Mouse (Mus musculus): ENCODE results near the gene Psmb2.

The Psmb2 gene

GRCm38 (mm10) chr4:126677054-126678003 is at the start of gene Psmb2:
TSS of gene Psmb2 (plus strand) at chr4:126677630.
- DNase-seq: peak; percentile 99

DNA sequence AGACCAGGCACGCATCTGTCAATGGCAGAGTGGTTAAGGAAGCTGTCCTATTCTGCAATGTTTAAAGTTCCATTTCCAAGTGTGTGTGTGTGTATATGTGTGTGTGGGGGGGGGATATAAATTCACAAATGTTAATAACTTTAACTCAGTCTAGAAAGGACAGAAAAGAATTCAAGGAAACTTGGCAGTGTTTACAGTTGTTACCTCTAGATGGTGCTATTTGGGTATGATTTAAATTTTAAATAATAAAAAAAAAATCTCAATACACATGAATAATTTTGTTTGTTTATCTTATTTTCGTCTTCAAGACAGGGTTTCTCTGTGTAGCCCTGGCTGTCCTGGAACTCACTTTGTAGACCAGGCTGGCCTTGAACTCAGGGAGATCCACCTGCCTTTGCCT is 45.5 kb upstream of the Psmb2 start:
- DNase-seq: no peak

- DNase-seq: no peak
Measured at GRCm38 (mm10) chr4:126632668-126633067, 44.8 kb upstream of the Psmb2 start.

- DNase-seq: no peak
Measured at GRCm38 (mm10) chr4:126636330-126636729, 41.1 kb upstream of the Psmb2 start.

DNA sequence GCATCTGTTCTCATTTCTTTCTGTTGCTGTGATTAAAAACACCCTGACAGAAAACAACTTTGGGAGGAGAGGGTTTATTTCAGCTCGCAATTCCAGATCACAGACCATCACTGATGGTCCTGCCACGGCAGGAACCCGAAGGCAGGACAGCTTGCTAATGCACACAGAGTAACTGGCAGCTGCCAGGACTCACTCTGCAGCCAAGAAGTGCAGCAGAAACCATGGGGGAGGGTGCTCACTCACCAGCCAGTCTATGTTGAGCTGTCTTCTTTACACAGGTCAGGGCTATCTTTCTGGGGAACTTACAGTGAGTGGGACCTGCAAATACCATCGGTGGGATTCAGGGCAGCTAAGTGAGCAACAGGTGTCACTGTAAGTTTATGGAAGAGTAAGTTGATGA is 40.0 kb upstream of the Psmb2 start:
- DNase-seq: no peak

DNA sequence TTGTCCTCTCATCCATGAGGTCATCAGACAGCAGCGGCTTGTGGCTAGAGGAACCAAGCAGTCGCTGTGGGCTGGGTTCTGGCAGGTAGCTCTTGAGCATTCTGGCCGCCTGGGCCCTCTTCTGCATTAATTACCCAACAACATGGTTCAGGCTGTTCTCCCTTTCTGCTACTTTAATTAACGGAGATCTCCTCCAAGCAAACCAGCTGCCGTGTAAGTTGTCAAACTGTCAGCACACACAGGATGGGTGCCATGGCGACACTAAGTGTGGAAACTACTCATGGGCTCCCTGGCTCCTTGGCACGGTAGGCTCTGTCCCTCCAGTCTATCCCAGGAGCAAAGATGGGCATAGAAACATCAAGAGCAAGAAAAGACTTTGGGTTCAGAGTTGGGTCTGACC is 38.1 kb upstream of the Psmb2 start:
- DNase-seq: no peak

DNA sequence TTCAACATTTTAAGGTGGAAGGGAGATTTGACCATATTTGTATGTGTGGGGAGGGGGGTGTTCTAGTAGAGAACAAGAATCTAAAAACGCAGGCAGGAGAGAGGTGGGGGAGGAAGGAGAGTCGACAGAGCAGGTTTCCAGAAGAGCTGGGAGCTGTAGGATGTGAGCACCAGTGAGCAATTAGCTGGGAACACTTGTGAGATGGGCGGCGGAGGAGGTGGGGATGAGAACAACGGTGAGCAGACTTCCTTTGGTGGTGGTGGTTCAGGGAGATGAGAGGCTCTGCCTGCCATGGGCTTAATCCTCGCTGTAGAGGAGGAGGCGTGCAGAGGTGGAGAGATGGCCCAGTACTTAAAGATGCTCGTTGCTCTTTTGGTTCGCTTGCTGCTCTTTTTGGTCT is 35.5 kb upstream of the Psmb2 start:
- peak; percentile 25 for DNase-seq

DNA sequence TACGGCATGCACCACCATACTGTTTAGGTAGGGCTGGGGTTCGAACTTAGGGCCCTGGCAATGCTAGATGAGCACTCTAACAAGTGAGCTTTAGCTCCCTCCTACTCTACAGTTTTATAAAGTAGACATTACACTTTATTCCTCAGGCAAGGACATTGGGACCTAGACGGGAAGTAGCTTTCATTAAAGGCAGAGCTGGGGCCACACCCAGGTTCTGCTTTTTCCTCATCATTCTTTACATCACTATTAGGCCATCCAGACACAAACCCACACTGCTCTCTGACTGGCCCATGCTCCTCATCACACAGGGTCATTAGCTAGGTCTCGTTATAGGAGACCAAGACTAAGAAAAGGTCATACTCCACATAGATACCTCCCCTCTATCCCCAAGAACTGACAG is 33.6 kb upstream of the Psmb2 start:
- no peak for DNase-seq

DNA sequence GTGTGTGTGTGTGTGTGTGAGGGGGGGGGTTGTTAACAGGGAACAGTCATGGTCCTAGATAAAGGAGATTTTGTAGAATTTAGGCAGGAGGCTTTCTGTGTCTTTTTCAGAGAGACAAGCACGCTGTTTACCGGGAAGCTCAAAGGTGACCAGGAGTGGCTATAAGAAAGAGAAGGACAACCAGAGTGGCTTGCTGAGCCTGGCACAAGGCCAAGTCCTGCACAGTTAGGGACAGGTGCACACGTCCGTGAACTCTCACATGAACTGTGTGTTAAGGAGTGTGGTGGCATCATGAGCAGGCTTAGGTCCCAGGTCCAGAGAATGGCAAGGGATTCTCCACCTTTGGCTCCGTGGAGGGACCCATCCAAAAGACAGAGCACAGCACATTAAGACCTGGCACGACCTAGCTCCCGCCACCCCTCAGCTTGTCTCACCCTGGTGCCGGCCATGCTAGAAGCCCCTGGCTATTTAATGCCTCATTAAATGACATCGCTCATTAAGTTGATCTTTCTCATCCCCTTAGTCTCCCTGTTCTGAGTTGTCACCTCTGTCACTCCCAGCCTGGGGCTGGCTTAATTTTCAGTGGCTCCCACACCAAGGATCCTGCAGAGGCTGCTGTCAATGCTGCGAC is 33.0 kb upstream of the Psmb2 start:
- no peak for DNase-seq

DNA sequence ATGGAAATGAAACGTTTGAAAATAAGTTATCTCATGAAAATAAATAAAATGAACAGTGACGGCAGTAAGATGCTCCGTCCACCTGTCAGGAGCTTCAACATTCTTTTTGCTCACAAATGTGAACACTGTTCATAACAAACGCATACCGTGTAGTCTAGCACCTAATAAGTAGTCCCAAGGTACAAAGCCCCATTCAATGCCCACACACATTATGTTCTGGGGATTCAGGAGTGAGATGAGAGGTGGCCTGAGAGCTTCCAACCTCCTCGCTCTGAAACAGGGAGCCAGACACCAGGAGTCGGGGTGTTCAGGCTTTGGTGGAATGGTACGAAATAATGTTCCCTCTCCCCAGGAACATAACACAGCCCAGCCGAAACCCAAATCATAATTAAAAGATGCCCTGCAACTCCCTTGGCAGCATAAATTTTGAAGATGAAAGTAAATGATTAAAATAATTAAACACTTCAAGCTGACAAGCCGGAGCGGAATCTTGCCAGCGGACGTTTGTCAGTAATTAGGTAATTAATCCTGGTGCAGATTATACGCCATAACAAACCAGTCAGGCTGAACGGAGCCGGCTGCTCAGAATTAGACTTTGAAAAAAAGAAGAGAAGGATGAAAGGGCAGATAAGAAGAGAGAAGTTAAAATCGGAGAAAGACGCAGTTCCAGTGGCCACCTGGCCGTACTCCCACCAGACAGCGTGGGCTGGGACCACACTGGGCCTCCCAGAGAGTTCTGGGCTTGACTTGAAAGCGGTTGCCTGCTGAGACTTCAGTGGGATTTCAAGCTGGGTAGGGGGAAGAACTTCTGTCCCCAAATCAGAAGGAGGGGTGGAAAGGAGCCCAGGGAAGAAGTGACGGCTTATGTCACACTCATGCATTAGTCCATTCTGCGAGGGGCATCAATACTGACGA is 29.2 kb upstream of the Psmb2 start:
- no peak for DNase-seq

- DNase-seq: peak; percentile 20
Measured at GRCm38 (mm10) chr4:126653148-126653547, 24.3 kb upstream of the Psmb2 start.

GRCm38 (mm10) chr4:126655356-126655755 is 22.1 kb upstream of the Psmb2 start:
- no peak for DNase-seq

GRCm38 (mm10) chr4:126661249-126661648 is 16.2 kb upstream of the Psmb2 start:
- no peak for DNase-seq

GRCm38 (mm10) chr4:126667075-126667474 is 10.4 kb upstream of the Psmb2 start:
- DNase-seq: no peak

GRCm38 (mm10) chr4:126682298-126682697 is 4.9 kb downstream of the Psmb2 start:
- no peak for DNase-seq

- no peak for DNase-seq
Measured at GRCm38 (mm10) chr4:126683084-126683483, 5.7 kb downstream of the Psmb2 start.

DNA sequence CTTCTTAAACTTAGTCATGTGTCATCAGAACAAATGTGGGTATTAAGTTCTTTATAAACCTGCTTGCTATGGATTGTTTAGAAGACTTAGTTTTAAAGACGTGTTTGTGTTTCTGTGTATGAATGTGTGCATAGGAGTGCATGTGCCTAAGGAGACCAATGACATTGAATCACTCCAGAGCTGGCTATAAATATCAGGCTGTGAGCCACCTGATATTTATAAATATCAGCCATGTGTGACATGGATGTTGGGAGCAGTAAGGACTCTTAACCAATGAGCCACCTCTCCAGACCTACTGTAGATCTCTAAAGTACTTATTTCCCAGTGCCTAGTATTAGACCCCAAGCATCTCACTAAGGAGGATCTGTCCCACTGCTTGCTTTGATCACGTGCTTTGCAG is 12.0 kb downstream of the Psmb2 start:
- DNase-seq: no peak

DNA sequence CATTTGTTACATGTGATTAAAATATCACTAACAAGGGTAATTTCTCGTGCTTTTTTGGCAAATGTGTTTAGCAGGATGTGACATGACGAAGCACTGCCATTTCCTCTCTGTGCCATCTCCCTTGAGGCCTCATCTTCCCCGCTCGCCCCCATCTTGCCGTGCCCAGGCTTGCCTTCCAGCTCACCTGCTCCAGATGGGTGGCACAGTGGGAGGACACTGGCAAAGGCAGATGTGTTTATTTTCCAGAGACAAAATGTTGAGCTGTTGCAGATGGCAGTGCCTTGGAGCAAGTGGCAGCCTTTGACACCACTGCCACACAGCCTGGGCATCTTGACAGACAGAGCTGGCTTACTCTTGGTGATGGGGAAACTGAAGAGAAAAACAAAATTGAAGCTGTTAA is 15.6 kb downstream of the Psmb2 start:
- no peak for DNase-seq

- DNase-seq: no peak
Measured at GRCm38 (mm10) chr4:126696908-126697307, 19.5 kb downstream of the Psmb2 start.

GRCm38 (mm10) chr4:126706630-126707438 is 29.4 kb downstream of the Psmb2 start:
- DNase-seq: no peak

DNA sequence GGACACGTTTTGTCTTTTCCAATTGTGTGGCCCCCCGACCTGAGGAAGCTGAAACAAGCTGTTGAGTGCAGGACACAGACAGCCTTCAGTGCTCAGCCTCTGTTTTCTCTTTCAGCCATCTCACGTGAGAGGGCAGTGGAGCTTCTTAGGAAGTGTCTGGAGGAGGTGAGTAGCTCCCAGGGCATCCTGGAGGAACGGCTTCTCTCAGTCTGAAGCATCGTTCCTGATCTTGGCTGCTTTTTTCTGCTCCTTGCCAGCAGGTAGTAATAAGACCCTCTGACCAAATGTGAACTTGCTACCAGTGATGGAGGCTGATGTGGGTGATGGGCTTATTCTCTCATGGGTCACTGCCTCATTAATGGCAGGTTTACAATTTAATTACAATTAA is 30.0 kb downstream of the Psmb2 start:
- DNase-seq: no peak

DNA sequence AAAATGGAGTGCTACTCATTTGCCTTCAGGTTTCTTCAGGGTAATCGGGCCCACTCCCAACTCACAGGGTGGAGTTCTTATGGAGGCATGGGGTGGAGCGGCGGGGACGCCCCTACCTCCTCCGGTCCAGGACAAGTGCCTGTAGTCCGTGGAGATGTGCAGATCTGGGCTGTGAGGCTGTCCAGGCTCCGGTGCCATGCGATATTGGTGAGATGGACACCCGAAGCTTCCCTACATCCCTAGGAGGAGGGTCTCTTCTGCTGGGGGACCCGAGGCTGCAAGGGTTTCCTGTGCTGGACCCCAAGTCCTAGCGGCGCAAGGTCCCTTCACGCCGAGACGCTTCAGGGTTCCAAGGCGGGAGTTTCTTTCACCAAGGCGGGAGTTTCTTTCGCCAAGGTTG is 54.7 kb downstream of the Psmb2 start:
- DNase-seq: no peak
